32 mouse cellular contexts compared by ENCODE assay signal in genomic region chr7:128056917-128057444, GRCm38 (mm10). TPM values are rescaled to one million over a fixed set of nuclear protein-coding genes. Genes with fewer than 3 reads are reported as not detected.
DNase-seq lines count a peak whose midpoint lies in the region; ATAC-seq and TF ChIP-seq lines count a peak whose summit lies in the region.
"Had no signal": no experiment of that assay in that cellular context is flagged by ENCODE, and none has a peak within 500 bp of the region (broad histone marks: within the 10 kb centered on the region; RNA-seq: fewer than 3 reads in every experiment).

No protein-coding gene starts in this region.

- H3K27ac ChIP-seq in liver, postnatal 0 days (ENCODE audit: low read depth): no peak overlapping the region
- no peak overlapping the region for H3K27ac ChIP-seq in liver, embryonic 12.5 days
- H3K27ac ChIP-seq in intestine, postnatal 0 days (ENCODE audit: low read depth, low read length): no peak overlapping the region
- peak overlapping the region; percentile 86 for H3K27ac ChIP-seq in small intestine, adult 2 months (ENCODE audit: insufficient read depth, low read depth, low read length)
- H3K27ac ChIP-seq: embryonic facial prominence, embryonic 13.5 days; forebrain, embryonic 10.5 days; gastrocnemius, adult 2 months; heart, embryonic 13.5 days; hindbrain, embryonic 14.5 days; limb, embryonic 12.5 days; liver, embryonic 13.5 days; midbrain, embryonic 12.5 days; neural tube, embryonic 12.5 days had no signal

- 32% methylated on average over 3 of the region's 3 CpGs for WGBS in liver, postnatal 0 days (ENCODE audit: insufficient replicate concordance)
- 35% methylated on average over 3 of the region's 3 CpGs for WGBS in liver, embryonic 12.5 days (ENCODE audit: insufficient replicate concordance)
- 37% methylated on average over 3 of the region's 3 CpGs for WGBS in intestine, postnatal 0 days
- WGBS in small intestine, adult 2 months: 10% methylated on average over 3 of the region's 3 CpGs

- H3K4me1 ChIP-seq in liver, postnatal 0 days (ENCODE audit: insufficient read depth): peaks cover 27% of the 10 kb centered on the region
- 0 out of 2 replicates have a peak, but pooled peaks cover 8% of the 10 kb centered on the region for H3K4me1 ChIP-seq in liver, embryonic 12.5 days
- peaks cover 2% of the 10 kb centered on the region; the same call in 1 of the 2 replicates for H3K4me1 ChIP-seq in intestine, postnatal 0 days (replicated peaks; ENCODE audit: control insufficient read depth, insufficient read depth, low read length)
- peaks cover 26% of the 10 kb centered on the region for H3K4me1 ChIP-seq in small intestine, adult 2 months (ENCODE audit: control insufficient read depth, insufficient read depth, insufficient read length, low read length)
- H3K4me1 ChIP-seq: embryonic facial prominence, embryonic 13.5 days; forebrain, embryonic 10.5 days; heart, embryonic 13.5 days; limb, embryonic 12.5 days; midbrain, embryonic 12.5 days; neural tube, embryonic 12.5 days had no signal

- no peak for TF ChIP-seq EP300 in liver, postnatal 0 days (IDR thresholded peaks at IDR 0.05; ENCODE audit: low read depth)

- H3K9me3 ChIP-seq in liver, postnatal 0 days (ENCODE audit: low read length): no peaks in the 10 kb centered on the region
- no peaks in the 10 kb centered on the region for H3K9me3 ChIP-seq in liver, embryonic 12.5 days (replicated peaks)
- no peaks in the 10 kb centered on the region for H3K9me3 ChIP-seq in intestine, postnatal 0 days (ENCODE audit: control insufficient read depth)
- H3K9me3 ChIP-seq: embryonic facial prominence, embryonic 13.5 days; forebrain, embryonic 10.5 days; heart, embryonic 13.5 days; limb, embryonic 12.5 days; liver, embryonic 13.5 days; megakaryocyte, embryonic 14.5 days; midbrain, embryonic 12.5 days; neural tube, embryonic 12.5 days had no signal

- no peaks in the 10 kb centered on the region for H3K27me3 ChIP-seq in liver, postnatal 0 days (ENCODE audit: insufficient read depth, low read length)
- no peaks in the 10 kb centered on the region for H3K27me3 ChIP-seq in liver, embryonic 12.5 days (replicated peaks)
- H3K27me3 ChIP-seq in intestine, postnatal 0 days (replicated peaks; ENCODE audit: control insufficient read depth, insufficient read depth, low read length): no peaks in the 10 kb centered on the region
- no peaks in the 10 kb centered on the region for H3K27me3 ChIP-seq in small intestine, adult 2 months (ENCODE audit: control insufficient read depth, insufficient read depth, low read length)
- H3K27me3 ChIP-seq: embryonic facial prominence, embryonic 13.5 days; limb, embryonic 12.5 days; liver, embryonic 13.5 days; midbrain, embryonic 12.5 days; neural tube, embryonic 12.5 days had no signal

- peak; percentile 49; the same call in 1 of the 2 replicates for ATAC-seq in liver, postnatal 0 days
- no peak for ATAC-seq in liver, embryonic 12.5 days
- peak; percentile 69 for ATAC-seq in intestine, postnatal 0 days
- ATAC-seq: activated CD4-positive, CD25-positive, alpha-beta regulatory T cell, adult 4 months; forebrain, embryonic 16.5 days had no signal

- TF ChIP-seq CTCF in liver, postnatal 0 days (IDR thresholded peaks at IDR 0.05; ENCODE audit: low read depth): no peak
- TF ChIP-seq CTCF in intestine, postnatal 0 days (IDR thresholded peaks at IDR 0.05; ENCODE audit: low read depth): no peak
- no peak for TF ChIP-seq CTCF in small intestine, adult 2 months (IDR thresholded peaks at IDR 0.05; ENCODE audit: extremely low read depth, insufficient read length, insufficient replicate concordance, low read depth, low read length)

- H3K4me2 ChIP-seq in liver, postnatal 0 days (ENCODE audit: low read depth, low read length): 0 out of 2 replicates have a peak overlapping the region, but pooled peaks have one; percentile 22
- H3K4me2 ChIP-seq in liver, embryonic 12.5 days: no peak overlapping the region
- H3K4me2 ChIP-seq in intestine, postnatal 0 days (replicated peaks; ENCODE audit: low read depth): 0 out of 2 replicates have a peak overlapping the region, but pooled peaks have one; percentile 13
- H3K4me2 ChIP-seq: embryonic facial prominence, embryonic 13.5 days; heart, embryonic 13.5 days; hindbrain, embryonic 14.5 days; limb, embryonic 12.5 days; liver, embryonic 13.5 days; lung, embryonic 14.5 days; midbrain, embryonic 12.5 days; neural tube, embryonic 12.5 days had no signal

- no peak for DNase-seq in liver, postnatal 0 days
- DNase-seq in cerebellum, adult 9-11 months: no peak
- no peak for DNase-seq in right cerebral cortex, adult 18-20 months
- DNase-seq in kidney, adult 11 months: no peak
- DNase-seq: adrenal gland, adult 2 months; B cell, adult 2 months; cerebellum, adult 8-10 months; gastrocnemius, adult 2 months; gastrocnemius, postnatal 36 days; heart, adult 18-20 months; heart, postnatal 10 days; kidney, adult 8-10 months; kidney, postnatal 10 days; liver, embryonic 13.5 days; lung, embryonic 14.5 days; right cerebral cortex, postnatal 14 days; thymus, adult 18-20 months had no signal

- no peak overlapping the region for H3K9ac ChIP-seq in liver, postnatal 0 days (replicated peaks)
- no peak overlapping the region for H3K9ac ChIP-seq in liver, embryonic 12.5 days
- no peak overlapping the region for H3K9ac ChIP-seq in intestine, postnatal 0 days (ENCODE audit: low read depth, low read length)
- H3K9ac ChIP-seq: embryonic facial prominence, embryonic 13.5 days; heart, embryonic 13.5 days; hindbrain, embryonic 14.5 days; limb, embryonic 12.5 days; liver, embryonic 13.5 days; lung, embryonic 14.5 days; midbrain, embryonic 12.5 days; neural tube, embryonic 12.5 days had no signal

- H3K4me3 ChIP-seq in liver, postnatal 0 days (ENCODE audit: low read depth, low read length): no peak overlapping the region
- no peak overlapping the region for H3K4me3 ChIP-seq in liver, embryonic 12.5 days
- H3K4me3 ChIP-seq in intestine, postnatal 0 days (ENCODE audit: low read depth, low read length): no peak overlapping the region
- peak overlapping the region; percentile 41; the same call in 1 of the 2 replicates for H3K4me3 ChIP-seq in small intestine, adult 2 months (ENCODE audit: low read depth, low read length)
- H3K4me3 ChIP-seq: embryonic facial prominence, embryonic 13.5 days; forebrain, embryonic 10.5 days; gastrocnemius, adult 2 months; heart, embryonic 13.5 days; limb, embryonic 12.5 days; liver, embryonic 13.5 days; megakaryocyte, embryonic 14.5 days; midbrain, embryonic 12.5 days; myocyte; neural tube, embryonic 12.5 days had no signal

- TF ChIP-seq POLR2A in small intestine, adult 2 months (IDR thresholded peaks at IDR 0.05; ENCODE audit: low read depth, low read length): no peak

- H3K36me3 ChIP-seq in liver, postnatal 0 days (replicated peaks; ENCODE audit: insufficient read depth, low read length): no peaks in the 10 kb centered on the region
- H3K36me3 ChIP-seq in liver, embryonic 12.5 days: no peaks in the 10 kb centered on the region
- no peaks in the 10 kb centered on the region for H3K36me3 ChIP-seq in intestine, postnatal 0 days (ENCODE audit: control insufficient read depth, insufficient read depth)
- no peaks in the 10 kb centered on the region for H3K36me3 ChIP-seq in small intestine, adult 2 months (ENCODE audit: control insufficient read depth, insufficient read depth, low read length)
- H3K36me3 ChIP-seq: embryonic facial prominence, embryonic 13.5 days; forebrain, embryonic 10.5 days; heart, embryonic 13.5 days; limb, embryonic 12.5 days; liver, embryonic 13.5 days; midbrain, embryonic 12.5 days; neural tube, embryonic 12.5 days had no signal

RNA-seq across cellular contexts. Expression of gene Itgam, which starts 5.5 kb away (rescaled TPM):
- 5.1 and 6.1 TPM in 2 replicates for polyA plus RNA-seq in liver, postnatal 0 days (2015; fragmentation: Nextera tagmentation; extraction: Ambion mirVana)
- polyA plus RNA-seq in liver, embryonic 12.5 days (2016; fragmentation: Nextera tagmentation; extraction: Ambion mirVana): 2.1 and 2.2 TPM in 2 replicates
- 0.70 and 0.88 TPM in 2 replicates for polyA plus RNA-seq in intestine, postnatal 0 days (2015; fragmentation: Nextera tagmentation; extraction: Ambion mirVana)
- polyA plus RNA-seq in small intestine, adult 2 months (2012; rRNA removed): 3.1 and 3.3 TPM in 2 replicates

RNA-seq across cellular contexts. Expression of gene Gm49368, which starts 5.5 kb away (rescaled TPM):
- 0.51 TPM in 1 of 2 replicates, not detected in the other for polyA plus RNA-seq in liver, postnatal 0 days (2015; fragmentation: Nextera tagmentation; extraction: Ambion mirVana)
- not detected in 2 replicates for polyA plus RNA-seq in liver, embryonic 12.5 days (2016; fragmentation: Nextera tagmentation; extraction: Ambion mirVana)
- polyA plus RNA-seq in intestine, postnatal 0 days (2015; fragmentation: Nextera tagmentation; extraction: Ambion mirVana): not detected in 2 replicates
- polyA plus RNA-seq in small intestine, adult 2 months (2012; rRNA removed): 0.05 and 0.09 TPM in 2 replicates
- polyA plus RNA-seq: adrenal gland, adult 2 months; embryonic facial prominence, embryonic 13.5 days; forebrain, embryonic 10.5 days; forebrain, embryonic 16.5 days; heart, embryonic 13.5 days; hindbrain, embryonic 14.5 days; limb, embryonic 12.5 days; liver, embryonic 13.5 days; lung, embryonic 14.5 days; midbrain, embryonic 12.5 days; midbrain, postnatal 0 days; myocyte; neural tube, embryonic 12.5 days had no signal

RNA-seq across cellular contexts. Expression of gene Trim72, which starts 53.2 kb away (rescaled TPM):
- 0.12 TPM in 1 of 2 replicates, not detected in the other for polyA plus RNA-seq in liver, postnatal 0 days (2015; fragmentation: Nextera tagmentation; extraction: Ambion mirVana)
- not detected in 2 replicates for polyA plus RNA-seq in liver, embryonic 12.5 days (2016; fragmentation: Nextera tagmentation; extraction: Ambion mirVana)
- 0.29 and 0.47 TPM in 2 replicates for polyA plus RNA-seq in intestine, postnatal 0 days (2015; fragmentation: Nextera tagmentation; extraction: Ambion mirVana)
- 7.4 and 8.8 TPM in 2 replicates for polyA plus RNA-seq in small intestine, adult 2 months (2012; rRNA removed)
- polyA plus RNA-seq: forebrain, embryonic 10.5 days; forebrain, embryonic 16.5 days; hindbrain, embryonic 14.5 days; liver, embryonic 13.5 days; lung, embryonic 14.5 days; midbrain, embryonic 12.5 days; midbrain, postnatal 0 days; neural tube, embryonic 12.5 days had no signal
